Mouse (Mus musculus): ENCODE results near the gene Gm20388.

Gm20388 gene

GRCm38 (mm10) chr8:124270504-124270903 is 4359.9 kb downstream of the Gm20388 start:
- no peak for DNase-seq

DNA sequence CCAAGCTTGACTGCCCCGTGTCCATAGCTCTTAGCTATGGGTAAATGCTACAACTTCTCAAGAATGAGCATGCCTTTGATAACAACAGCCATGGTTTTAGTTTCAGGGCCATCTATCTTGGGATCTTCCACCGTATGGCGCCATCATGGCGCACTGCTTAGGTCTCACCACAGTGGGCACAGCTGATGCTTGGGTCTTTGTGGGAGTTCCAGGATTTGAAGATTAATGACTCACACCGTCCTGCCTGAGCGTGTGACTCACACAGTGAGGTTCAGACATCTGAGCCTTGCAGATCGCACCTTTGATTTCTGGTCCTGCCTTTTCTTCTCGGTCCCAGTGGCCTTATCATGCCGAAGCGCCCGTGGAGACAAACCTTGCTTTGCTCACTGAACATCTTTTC is 4360.3 kb downstream of the Gm20388 start:
- no peak for DNase-seq

DNA sequence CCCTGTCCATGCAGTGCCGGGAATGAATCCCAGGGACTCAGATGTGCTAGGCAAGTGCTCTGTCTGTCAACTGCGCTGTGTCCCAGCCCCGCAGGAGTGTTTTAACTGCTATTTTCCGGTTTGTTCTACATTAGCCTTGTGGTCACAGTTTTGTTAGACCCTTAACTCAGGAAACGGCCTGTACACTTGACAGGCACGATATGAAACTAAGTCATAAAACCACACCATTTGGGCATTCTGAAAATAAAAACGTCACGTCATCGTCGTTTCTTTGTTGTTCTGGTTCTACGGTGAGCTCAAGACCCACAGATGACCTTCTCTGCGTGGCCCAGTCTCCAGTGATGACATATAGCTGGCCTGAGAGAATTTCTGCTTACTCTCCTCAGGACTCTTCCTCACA is 4360.9 kb downstream of the Gm20388 start:
- no peak for DNase-seq

GRCm38 (mm10) chr8:124272792-124273191 is 4362.2 kb downstream of the Gm20388 start:
- DNase-seq: no peak

DNA sequence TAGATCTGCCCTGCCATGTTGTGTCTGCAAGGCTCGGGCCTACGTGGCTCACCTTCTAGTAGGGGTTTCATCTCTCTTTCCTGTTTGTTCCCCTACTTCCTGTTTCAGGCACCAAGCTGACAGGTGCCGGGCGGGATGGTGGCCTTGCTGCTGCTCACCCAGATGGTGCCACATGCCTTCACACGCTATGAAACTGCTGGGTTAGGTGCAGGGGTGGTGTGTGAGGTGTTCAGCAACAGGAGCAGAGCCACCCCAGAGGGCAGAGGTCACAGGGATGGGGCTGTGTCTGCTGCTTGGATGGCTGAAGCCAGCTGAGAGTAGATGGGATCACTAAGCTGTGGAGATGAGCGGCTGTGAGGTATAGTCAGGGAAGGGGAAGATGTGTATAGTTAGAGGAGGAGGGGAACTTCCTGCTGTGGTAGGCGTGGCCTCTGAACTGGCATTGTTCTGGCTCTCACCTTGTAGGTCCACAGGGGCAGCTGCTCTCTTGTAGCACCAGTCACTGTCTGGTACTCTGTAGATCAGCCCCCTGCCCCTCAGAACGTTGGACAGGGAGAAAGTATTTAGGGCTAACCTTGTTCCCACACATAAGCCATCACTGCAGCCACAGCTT is 4363.1 kb downstream of the Gm20388 start:
- DNase-seq: peak; percentile 73 to 81

DNA sequence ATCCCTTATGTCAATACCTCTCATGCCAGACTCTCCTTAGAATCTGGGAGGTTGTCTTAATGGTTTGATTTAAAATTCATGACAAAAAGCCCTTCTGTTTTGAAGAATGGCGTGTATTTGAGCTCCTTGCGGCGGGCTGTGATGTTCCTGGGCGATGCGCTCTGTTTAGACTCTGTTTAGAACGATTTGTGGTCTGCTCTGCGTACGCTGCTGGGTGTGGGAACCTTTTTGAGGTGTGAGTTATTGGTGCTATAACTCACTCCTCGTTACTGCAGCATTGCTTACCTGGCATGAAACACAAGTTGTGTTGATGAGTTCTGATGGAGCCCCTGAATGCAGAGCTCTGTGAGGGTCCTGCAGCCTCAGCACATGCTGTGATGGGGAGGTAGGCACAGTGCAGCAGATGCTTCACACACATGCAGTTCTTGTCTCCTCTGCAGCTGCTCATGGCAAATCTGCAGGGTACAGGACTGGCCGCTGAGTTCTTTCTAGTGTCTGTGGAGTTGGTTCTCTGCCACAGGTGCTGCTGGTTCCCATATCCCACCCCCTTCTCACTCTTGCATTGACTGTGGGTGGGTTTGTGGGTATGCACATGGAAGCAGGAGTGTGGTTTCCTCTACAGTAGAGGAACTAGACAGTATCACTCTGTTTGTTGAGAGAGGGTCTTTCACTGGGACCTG is 4363.9 kb downstream of the Gm20388 start:
- peak; percentile 56 to 74 for DNase-seq

- DNase-seq: no peak
Observed at GRCm38 (mm10) chr8:124275377-124276071, 4364.9 kb downstream of the Gm20388 start.

GRCm38 (mm10) chr8:124277951-124278910 is 4367.6 kb downstream of the Gm20388 start:
- DNase-seq: no peak

GRCm38 (mm10) chr8:124278956-124279689 is 4368.5 kb downstream of the Gm20388 start:
- DNase-seq: no peak

- DNase-seq: no peak
Observed at GRCm38 (mm10) chr8:124279690-124279985, 4369.0 kb downstream of the Gm20388 start.

GRCm38 (mm10) chr8:124281700-124282541 is 4371.3 kb downstream of the Gm20388 start:
- DNase-seq: no peak

DNA sequence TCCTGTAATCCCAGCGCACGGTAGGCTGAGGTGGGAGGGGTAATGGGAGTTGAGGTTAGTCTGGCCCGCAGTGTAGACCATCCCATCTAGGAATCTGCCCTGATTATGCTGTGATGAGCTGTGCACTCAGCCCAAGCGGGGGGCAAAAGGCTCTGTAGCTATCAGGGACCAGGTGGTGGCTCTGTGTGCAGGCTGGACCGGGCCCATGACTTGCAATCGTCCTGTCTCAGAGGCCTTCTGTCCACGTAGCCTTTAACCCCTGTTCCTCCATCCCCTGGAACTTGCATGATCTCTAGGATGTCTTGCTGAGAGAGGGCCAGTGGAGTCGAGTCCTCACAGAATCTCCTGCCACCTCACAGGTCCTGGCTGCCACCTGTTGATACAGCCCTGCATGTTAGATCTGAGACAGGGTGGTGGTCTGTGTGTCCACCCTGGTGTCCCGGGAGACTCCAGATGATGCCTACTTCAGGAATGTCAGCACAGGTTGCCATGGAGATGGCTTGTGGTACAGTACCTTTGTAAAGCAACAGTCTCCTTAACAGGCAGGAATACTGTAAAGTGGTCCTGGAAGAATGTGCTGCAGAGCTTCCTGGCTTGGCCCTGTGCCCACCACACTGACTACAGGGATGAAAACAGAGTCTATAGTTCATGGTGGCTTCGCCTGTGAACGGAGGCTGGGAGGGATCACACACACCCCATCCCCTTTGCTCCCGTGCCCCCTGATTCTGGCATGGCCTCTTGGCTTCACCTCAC is 4372.4 kb downstream of the Gm20388 start:
- no peak for DNase-seq

GRCm38 (mm10) chr8:124283644-124284332 is 4373.1 kb downstream of the Gm20388 start:
- DNase-seq: no peak

GRCm38 (mm10) chr8:124284333-124284711 is 4373.7 kb downstream of the Gm20388 start:
- DNase-seq: no peak

- DNase-seq: no peak
Observed at GRCm38 (mm10) chr8:124284984-124285576, 4374.4 kb downstream of the Gm20388 start.

DNA sequence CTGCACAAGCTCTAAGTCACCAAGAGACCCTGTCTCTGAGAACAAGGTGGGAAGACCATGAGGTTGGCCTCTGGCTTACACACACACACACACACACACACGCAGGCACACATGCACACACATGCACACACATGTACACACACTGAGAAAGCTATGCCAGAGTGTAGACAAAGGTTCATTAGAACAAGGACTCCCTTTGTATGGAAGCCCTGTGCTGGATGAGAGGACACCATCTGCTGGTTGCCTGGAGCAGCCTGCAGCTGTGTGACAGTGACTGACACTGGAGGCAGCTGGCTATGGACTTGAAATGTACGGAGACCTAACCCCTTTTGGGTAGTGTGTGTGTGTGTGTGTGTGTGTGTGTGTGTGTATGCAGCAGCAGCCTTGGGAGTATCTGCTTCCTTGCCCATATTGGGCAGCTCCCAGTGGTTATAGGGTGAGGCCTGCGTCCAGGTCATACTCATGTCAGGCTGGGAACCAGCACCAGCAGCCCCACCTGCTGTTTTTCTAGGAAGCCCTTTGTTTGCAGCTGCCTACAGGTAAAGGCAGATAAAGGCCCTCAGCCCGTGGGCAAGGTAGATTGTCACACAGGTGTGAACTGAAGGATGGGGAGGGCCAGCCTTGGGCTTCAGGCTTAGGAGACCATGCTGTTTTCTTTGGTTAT is 4376.0 kb downstream of the Gm20388 start:
- no peak for DNase-seq

DNA sequence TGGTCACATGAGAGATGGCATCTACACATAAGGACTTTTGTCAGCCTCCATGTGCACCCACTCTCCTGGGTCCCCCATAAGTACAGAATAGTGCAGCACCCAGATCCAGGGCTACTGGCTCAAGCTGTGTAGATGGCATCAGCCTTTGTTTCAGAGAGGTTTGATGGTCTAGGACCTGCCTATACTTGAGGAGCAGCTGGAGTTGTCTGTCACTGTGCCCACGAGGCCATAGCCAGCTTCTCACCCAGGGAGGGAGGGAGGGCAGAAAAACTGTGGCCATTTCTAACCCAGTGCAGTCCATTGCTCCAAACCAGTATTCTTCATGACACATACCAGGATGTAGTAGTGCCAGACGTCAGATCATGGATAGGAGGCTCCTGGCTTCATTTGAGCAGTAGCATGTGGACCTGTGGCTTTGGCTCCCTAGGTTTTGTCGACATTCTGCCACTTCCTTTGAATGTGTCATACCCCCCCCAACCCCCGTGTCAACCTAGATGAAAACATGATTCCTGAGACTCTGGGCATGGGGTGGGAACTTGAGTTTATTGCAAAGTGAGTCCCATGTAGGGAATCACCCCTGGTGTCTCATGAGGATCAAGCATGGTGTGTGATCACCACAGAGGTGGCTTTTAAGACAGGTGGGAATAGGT is 4377.7 kb downstream of the Gm20388 start:
- no peak for DNase-seq

GRCm38 (mm10) chr8:124289481-124290050 is 4378.9 kb downstream of the Gm20388 start:
- no peak for DNase-seq
